Mouse (Mus musculus): Measurements from ENCODE around the gene Grid2ip. TPM values are rescaled to one million over a fixed set of nuclear protein-coding genes. Genes with fewer than 3 reads are reported as not detected.

The Grid2ip gene
- polyA plus RNA-seq, 1 experiment = 0.09 TPM

DNA sequence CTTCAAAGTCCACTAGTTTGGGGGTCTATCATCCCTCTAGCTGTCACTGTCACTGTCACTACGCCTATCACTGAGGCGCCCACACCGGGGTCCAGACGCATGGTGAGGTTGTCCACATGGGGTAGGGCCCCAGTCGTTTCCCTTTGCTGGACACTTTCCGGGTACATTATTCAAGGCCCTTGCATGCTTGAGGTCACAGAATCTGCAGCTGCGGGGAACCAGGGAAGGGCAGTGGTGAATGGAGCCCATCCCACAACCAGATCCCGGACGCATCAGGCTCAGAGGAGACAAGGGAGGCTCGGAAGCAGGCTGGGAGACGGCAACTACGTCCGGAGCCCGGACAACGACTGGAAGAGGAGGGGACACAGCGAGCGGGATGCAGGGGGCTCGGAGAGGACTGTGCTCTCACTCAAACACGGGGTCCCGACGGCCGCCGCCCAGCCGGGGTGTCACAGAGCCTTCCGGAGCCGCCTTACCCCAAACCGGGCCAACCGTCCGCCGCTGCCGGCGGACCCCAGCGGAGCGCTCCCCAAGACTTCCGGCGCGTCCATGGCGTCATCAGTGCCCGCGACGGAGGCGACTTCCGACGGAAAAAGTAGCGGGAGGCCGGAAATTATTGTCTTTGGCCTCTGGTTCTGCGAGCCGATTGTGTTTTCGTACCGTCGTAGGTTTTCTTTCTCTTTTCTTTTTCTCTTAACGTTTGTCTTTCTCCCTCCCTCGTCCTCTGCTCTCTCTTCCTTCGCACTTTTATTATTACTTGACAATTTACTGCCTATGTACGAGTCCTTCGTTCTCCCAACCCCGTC, 28.2 kb upstream of the Grid2ip start, which contains the start of gene Zdhhc4:
Gene Zdhhc4 (minus strand): TSS at position 567 of the 806 bp plus-strand sequence.
- Histone ChIP-seq H3K4me3 (replicated peaks; ENCODE audit: extremely low read depth, low read depth, low read length) (peak within 1 kb of the TSS; percentile 89), H3K4me1 (ENCODE audit: control insufficient read depth, insufficient read depth, low read length) (peaks cover 9% of the 10 kb centered on the region)
- TF ChIP-seq POLR2A (IDR thresholded peaks at IDR 0.05; ENCODE audit: borderline replicate concordance, extremely low read depth, low read depth, low read length) = peak; percentile 61
- no peak for TF ChIP-seq CTCF (IDR thresholded peaks at IDR 0.05; ENCODE audit: insufficient read depth, low read length)
- WGBS = under 1% methylated on average over 57 of the region's 57 CpGs
- peak; percentile 94 for DNase-seq

DNA sequence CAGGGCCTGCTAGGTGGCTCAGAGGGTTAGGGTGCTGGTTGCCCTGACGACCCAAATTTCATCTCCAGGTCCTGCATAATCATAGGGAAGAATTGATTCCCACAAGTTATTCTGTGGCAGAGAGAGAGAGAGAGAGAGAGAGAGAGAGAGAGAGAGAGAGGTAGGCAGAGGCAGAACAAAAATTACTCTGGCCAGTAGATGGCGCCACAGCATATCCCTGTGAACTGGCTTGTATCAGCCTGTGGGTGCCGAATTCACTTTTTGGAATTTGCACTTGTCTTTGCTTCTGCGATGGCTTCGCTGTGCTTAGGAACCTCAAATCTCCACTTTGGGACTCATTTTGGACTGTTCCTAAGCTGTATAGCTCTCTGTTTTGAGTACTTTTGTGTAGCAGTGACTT, 23.3 kb upstream of the Grid2ip start:
- Histone ChIP-seq H3K4me3 (replicated peaks; ENCODE audit: extremely low read depth, low read depth, low read length) (no peak overlapping the region), H3K4me1 (ENCODE audit: control insufficient read depth, insufficient read depth, low read length) (peaks cover 4% of the 10 kb centered on the region; the same call in 1 of the 2 replicates)
- peak; percentile 64 for DNase-seq
- WGBS = 9% methylated on average over 5 of the region's 5 CpGs
- TF ChIP-seq POLR2A (IDR thresholded peaks at IDR 0.05; ENCODE audit: borderline replicate concordance, extremely low read depth, low read depth, low read length) (no peak), CTCF (IDR thresholded peaks at IDR 0.05; ENCODE audit: insufficient read depth, low read length) (peak; percentile 72)

- 50% methylated on average over 14 of the region's 14 CpGs for WGBS
- no peak for TF ChIP-seq POLR2A (IDR thresholded peaks at IDR 0.05; ENCODE audit: borderline replicate concordance, extremely low read depth, low read depth, low read length)
- no peak for TF ChIP-seq CTCF (IDR thresholded peaks at IDR 0.05; ENCODE audit: insufficient read depth, low read length)
- DNase-seq = no peak
- Histone ChIP-seq H3K4me1 (ENCODE audit: control insufficient read depth, insufficient read depth, low read length) (peaks cover 4% of the 10 kb centered on the region; the same call in 1 of the 2 replicates), H3K4me3 (replicated peaks; ENCODE audit: extremely low read depth, low read depth, low read length) (no peak overlapping the region)
These were observed 22.6 kb upstream of the Grid2ip start for GRCm38 (mm10) chr5:143334418-143335088.

- H3K4me3 ChIP-seq (replicated peaks; ENCODE audit: extremely low read depth, low read depth, low read length) = no peak overlapping the region
- no peaks in the 10 kb centered on the region; the same call in 1 of the 2 replicates for H3K4me1 ChIP-seq (ENCODE audit: control insufficient read depth, insufficient read depth, low read length)
- TF ChIP-seq POLR2A (IDR thresholded peaks at IDR 0.05; ENCODE audit: borderline replicate concordance, extremely low read depth, low read depth, low read length) (no peak), CTCF (IDR thresholded peaks at IDR 0.05; ENCODE audit: insufficient read depth, low read length) (no peak)
- DNase-seq = no peak
- WGBS = 58% methylated on average over 7 of the region's 7 CpGs
These were observed 22.1 kb upstream of the Grid2ip start for GRCm38 (mm10) chr5:143335089-143335460.

- Histone ChIP-seq H3K4me3 (replicated peaks; ENCODE audit: extremely low read depth, low read depth, low read length) (no peak overlapping the region), H3K4me1 (ENCODE audit: control insufficient read depth, insufficient read depth, low read length) (no peaks in the 10 kb centered on the region; the same call in 1 of the 2 replicates)
- DNase-seq = no peak
- WGBS = 57% methylated on average over 6 of the region's 6 CpGs
- no peak for TF ChIP-seq CTCF (IDR thresholded peaks at IDR 0.05; ENCODE audit: insufficient read depth, low read length)
- no peak for TF ChIP-seq POLR2A (IDR thresholded peaks at IDR 0.05; ENCODE audit: borderline replicate concordance, extremely low read depth, low read depth, low read length)
These were observed 20.6 kb upstream of the Grid2ip start for GRCm38 (mm10) chr5:143336559-143336958.

- TF ChIP-seq POLR2A (IDR thresholded peaks at IDR 0.05; ENCODE audit: borderline replicate concordance, extremely low read depth, low read depth, low read length) (no peak), CTCF (IDR thresholded peaks at IDR 0.05; ENCODE audit: insufficient read depth, low read length) (no peak)
- H3K4me1 ChIP-seq (ENCODE audit: control insufficient read depth, insufficient read depth, low read length) = no peaks in the 10 kb centered on the region
- no peak overlapping the region for H3K4me3 ChIP-seq (replicated peaks; ENCODE audit: extremely low read depth, low read depth, low read length)
- no peak for DNase-seq
- WGBS = 37% methylated on average over 6 of the region's 6 CpGs
These were observed 17.5 kb upstream of the Grid2ip start for GRCm38 (mm10) chr5:143339603-143340002.

GRCm38 (mm10) chr5:143346367-143346766, 10.8 kb upstream of the Grid2ip start:
- H3K4me1 ChIP-seq (ENCODE audit: control insufficient read depth, insufficient read depth, low read length) = no peaks in the 10 kb centered on the region
- H3K4me3 ChIP-seq (replicated peaks; ENCODE audit: extremely low read depth, low read depth, low read length) = no peak overlapping the region
- 75% methylated on average over 8 of the region's 8 CpGs for WGBS
- TF ChIP-seq POLR2A (IDR thresholded peaks at IDR 0.05; ENCODE audit: borderline replicate concordance, extremely low read depth, low read depth, low read length) (no peak), CTCF (IDR thresholded peaks at IDR 0.05; ENCODE audit: insufficient read depth, low read length) (no peak)
- no peak for DNase-seq

DNA sequence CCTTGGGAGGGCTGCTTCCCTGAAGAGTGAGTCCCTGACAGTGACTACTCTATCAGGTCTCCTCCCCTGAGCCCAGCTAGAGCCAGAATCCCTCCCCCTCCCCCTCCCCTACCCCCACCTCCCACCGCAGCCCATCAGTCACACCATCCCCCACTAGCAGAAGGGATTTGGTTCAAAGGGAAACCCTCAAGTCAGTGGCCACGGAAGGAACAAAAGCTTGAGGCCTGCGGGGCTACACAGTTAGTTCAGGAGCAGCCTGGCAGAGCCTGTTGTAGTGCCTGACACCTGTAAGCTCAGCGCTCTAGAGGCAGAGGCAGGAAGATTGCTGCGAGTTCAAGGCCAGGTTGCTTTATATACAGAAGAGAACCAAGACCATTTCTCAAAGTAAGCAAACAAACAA, 1.1 kb upstream of the Grid2ip start:
- no peak for TF ChIP-seq CTCF (IDR thresholded peaks at IDR 0.05; ENCODE audit: insufficient read depth, low read length)
- no peak for TF ChIP-seq POLR2A (IDR thresholded peaks at IDR 0.05; ENCODE audit: borderline replicate concordance, extremely low read depth, low read depth, low read length)
- Histone ChIP-seq H3K4me1 (ENCODE audit: control insufficient read depth, insufficient read depth, low read length) (no peaks in the 10 kb centered on the region), H3K4me3 (replicated peaks; ENCODE audit: extremely low read depth, low read depth, low read length) (no peak overlapping the region)
- WGBS = 36% methylated on average over 5 of the region's 5 CpGs
- DNase-seq = no peak

DNA sequence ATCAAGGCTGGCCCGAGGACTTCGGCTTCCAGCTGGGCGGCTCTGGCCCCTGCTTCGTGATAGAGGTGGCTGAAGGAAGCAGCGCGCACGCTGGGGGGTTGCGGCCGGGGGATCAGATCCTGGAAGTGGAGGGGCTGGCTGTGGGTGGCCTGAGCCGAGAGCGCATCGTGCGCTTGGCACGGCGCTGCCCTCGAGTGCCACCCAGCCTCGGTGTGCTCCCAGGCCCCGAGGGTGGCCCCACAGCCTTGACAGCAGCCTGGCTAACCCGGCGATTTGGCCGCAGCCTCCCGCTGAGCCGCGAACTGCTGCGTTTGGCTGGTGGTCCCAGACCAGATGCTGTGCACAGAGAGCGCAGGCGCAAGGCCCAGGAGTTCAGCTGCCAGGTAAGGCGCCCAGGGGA, 426 bp downstream of the Grid2ip start:
- Histone ChIP-seq H3K4me1 (ENCODE audit: control insufficient read depth, insufficient read depth, low read length) (no peaks in the 10 kb centered on the region), H3K4me3 (replicated peaks; ENCODE audit: extremely low read depth, low read depth, low read length) (no peak overlapping the region)
- DNase-seq = no peak
- TF ChIP-seq POLR2A (IDR thresholded peaks at IDR 0.05; ENCODE audit: borderline replicate concordance, extremely low read depth, low read depth, low read length) (no peak), CTCF (IDR thresholded peaks at IDR 0.05; ENCODE audit: insufficient read depth, low read length) (no peak)
- 4% methylated on average over 28 of the region's 28 CpGs for WGBS
